In the genomic region with DNA sequence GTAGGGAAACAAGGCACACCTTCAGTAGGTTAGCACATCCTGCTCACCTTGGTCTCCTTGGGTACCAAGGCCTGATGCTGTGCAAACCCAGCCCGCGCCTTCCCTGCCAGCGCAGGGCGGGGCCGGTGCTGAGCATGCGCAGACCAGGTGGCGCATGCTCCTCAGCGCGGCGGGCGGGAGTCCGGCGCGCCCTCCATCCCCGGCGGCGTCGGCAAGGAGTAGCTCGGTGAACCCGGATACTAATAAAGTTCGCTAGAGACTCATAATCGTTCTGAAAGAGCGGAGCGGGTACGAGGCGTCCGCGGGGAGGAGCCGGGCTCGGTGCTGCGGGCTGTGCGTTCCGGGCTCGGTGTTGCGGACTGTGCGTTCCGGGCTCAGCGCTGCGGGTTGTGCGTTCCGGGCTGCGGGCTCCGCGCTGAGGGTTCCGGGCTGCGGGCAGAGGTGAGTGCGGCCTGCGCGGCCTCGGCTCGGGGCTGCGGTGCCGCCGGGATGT, we compare ENCODE assay signal across 8 mouse cellular contexts. TPM values are rescaled to one million over a fixed set of nuclear protein-coding genes. Genes with fewer than 3 reads are reported as not detected.
DNase-seq lines count a peak whose midpoint lies in the region; ATAC-seq lines count a peak whose summit lies in the region.

A gene (plus strand): TSS at position 155 of the 493 bp plus-strand sequence.

- DNase-seq in R1 (ENCODE audit: low read depth, low spot score), result peak; percentile 88
- DNase-seq in cerebellum, postnatal 14 days, result peak; percentile 90 to 91
- DNase-seq in frontal cortex, postnatal 14 days (ENCODE audit: low spot score in 2 of 2), result peak; percentile 75 to 78
- DNase-seq in layer of hippocampus, postnatal 14 days (ENCODE audit: low spot score in 2 of 2), result peak; percentile 86 to 87
- peak; percentile 78 for DNase-seq in lung, postnatal 10 days
- DNase-seq in ovary, postnatal 36 days (ENCODE audit: low spot score), result peak; percentile 82
- peak; percentile 83 for DNase-seq in thymus, postnatal 14 days

- WGBS in hindbrain, embryonic 13.5 days, result under 1% methylated on average over 38 of the region's 54 CpGs

- peak; percentile 97 for ATAC-seq in hindbrain, embryonic 13.5 days (ENCODE audit: low FRiP score)

- peaks cover 18% of the 10 kb centered on the region for H3K4me1 ChIP-seq in hindbrain, embryonic 13.5 days (replicated peaks)

- H3K4me2 ChIP-seq in hindbrain, embryonic 13.5 days, result peak within 1 kb of the TSS; percentile 62

- H3K36me3 ChIP-seq in hindbrain, embryonic 13.5 days, result peaks cover 26% of the 10 kb centered on the region

- peak within 1 kb of the TSS; percentile 92 for H3K9ac ChIP-seq in hindbrain, embryonic 13.5 days

- H3K9me3 ChIP-seq in hindbrain, embryonic 13.5 days, result no peaks in the 10 kb centered on the region

- peak within 1 kb of the TSS; percentile 80 for H3K4me3 ChIP-seq in hindbrain, embryonic 13.5 days

- H3K27ac ChIP-seq in hindbrain, embryonic 13.5 days, result peak within 1 kb of the TSS; percentile 95

- no peaks in the 10 kb centered on the region for H3K27me3 ChIP-seq in hindbrain, embryonic 13.5 days

RNA-seq across cellular contexts. Expression of the gene that starts here (rescaled TPM):
- polyA plus RNA-seq in hindbrain, embryonic 13.5 days (2015; fragmentation: Nextera tagmentation; extraction: Ambion mirVana), result 25.9 and 28.3 TPM in 2 replicates
- 10 to 100 TPM; 24.7 to 26.6 TPM for total RNA-seq in layer of hippocampus, postnatal 14 days (2021)

Comparison
In these comparisons a context has a peak if more than half of its experiments do, and no peak if none do; other contexts are left out.
1. Peak in every context shown above with its lines: DNase-seq, ATAC-seq, H3K4me3 ChIP-seq and H3K27ac ChIP-seq.